Mouse (Mus musculus): ENCODE data around the gene Rbm20. TPM values are rescaled to one million over a fixed set of nuclear protein-coding genes. Genes with fewer than 3 reads are reported as not detected.

Rbm20 gene
- polyA plus RNA-seq, 2 experiments = 0.04 to 0.18 TPM

GRCm38 (mm10) chr19:53648056-53648455 is 29.1 kb upstream of the Rbm20 start:
- TF ChIP-seq CTCF (IDR thresholded peaks at IDR 0.05; ENCODE audit: low read depth) (no peak), EP300 (IDR thresholded peaks at IDR 0.05; ENCODE audit: low read depth) (no peak)
- no peak overlapping the region for H3K9ac ChIP-seq (replicated peaks)
- peaks cover 42% of the 10 kb centered on the region for H3K36me3 ChIP-seq (replicated peaks; ENCODE audit: control insufficient read depth, insufficient read depth, low read depth)
- peaks cover 0 to 7% of the 10 kb centered on the region in 2 experiments; a peak in 2 of 4 replicates for H3K4me1 ChIP-seq (replicated peaks; ENCODE audit: control insufficient read depth in 2 of 2, insufficient read depth in 2 of 2, low read length in 1 of 2)
- H3K9me3 ChIP-seq (ENCODE audit: control insufficient read depth, low read length) = no peaks in the 10 kb centered on the region
- no peaks in the 10 kb centered on the region for H3K27me3 ChIP-seq (ENCODE audit: control insufficient read depth, insufficient read depth, low read length)
- H3K4me3 ChIP-seq (ENCODE audit: insufficient read depth in 1 of 2, low read depth in 2 of 2, low read length in 2 of 2) = no peak overlapping the region
- DNase-seq (ENCODE audit: low read depth in 3 of 3, low spot score in 3 of 3) (no peak), ATAC-seq (ENCODE audit: insufficient read depth) (no peak; the same call in 1 of the 2 replicates)
- H3K4me2 ChIP-seq (ENCODE audit: low read depth) = no peak overlapping the region
- WGBS (ENCODE audit: insufficient replicate concordance) = 42% methylated on average over 5 of the region's 5 CpGs
- H3K27ac ChIP-seq = no peak overlapping the region

GRCm38 (mm10) chr19:53648802-53649236 is 28.3 kb upstream of the Rbm20 start:
- Histone ChIP-seq H3K9ac (replicated peaks) (no peak overlapping the region), H3K9me3 (ENCODE audit: control insufficient read depth, low read length) (no peaks in the 10 kb centered on the region), H3K4me1 (replicated peaks; ENCODE audit: control insufficient read depth in 2 of 2, insufficient read depth in 2 of 2, low read length in 1 of 2) (peaks cover 0 to 7% of the 10 kb centered on the region in 2 experiments; a peak in 2 of 4 replicates), H3K4me3 (ENCODE audit: insufficient read depth in 1 of 2, low read depth in 2 of 2, low read length in 2 of 2) (no peak overlapping the region), H3K4me2 (ENCODE audit: low read depth) (no peak overlapping the region), H3K36me3 (replicated peaks; ENCODE audit: control insufficient read depth, insufficient read depth, low read depth) (peaks cover 35% of the 10 kb centered on the region), H3K27ac (no peak overlapping the region), H3K27me3 (ENCODE audit: control insufficient read depth, insufficient read depth, low read length) (no peaks in the 10 kb centered on the region)
- peak; percentile 32 to 38 (median 36) for DNase-seq (ENCODE audit: low read depth in 3 of 3, low spot score in 3 of 3)
- TF ChIP-seq CTCF (IDR thresholded peaks at IDR 0.05; ENCODE audit: low read depth) = peak; percentile 91
- TF ChIP-seq EP300 (IDR thresholded peaks at IDR 0.05; ENCODE audit: low read depth) = no peak
- WGBS (ENCODE audit: insufficient replicate concordance) = 41% methylated on average over 10 of the region's 10 CpGs
- ATAC-seq (ENCODE audit: insufficient read depth) = peak; percentile 22; the same call in 1 of the 2 replicates

- whole genome bisulfite sequencing (ENCODE audit: insufficient replicate concordance) = 82% methylated on average over 6 of the region's 6 CpGs
- Histone ChIP-seq H3K4me3 (ENCODE audit: insufficient read depth in 1 of 2, low read depth in 2 of 2, low read length in 2 of 2) (no peak overlapping the region), H3K36me3 (replicated peaks; ENCODE audit: control insufficient read depth, insufficient read depth, low read depth) (peaks cover 31% of the 10 kb centered on the region), H3K27ac (no peak overlapping the region), H3K4me1 (replicated peaks; ENCODE audit: control insufficient read depth in 2 of 2, insufficient read depth in 2 of 2, low read length in 1 of 2) (peaks cover 0 to 7% of the 10 kb centered on the region in 2 experiments; a peak in 2 of 4 replicates), H3K4me2 (ENCODE audit: low read depth) (no peak overlapping the region), H3K9ac (replicated peaks) (no peak overlapping the region), H3K27me3 (ENCODE audit: control insufficient read depth, insufficient read depth, low read length) (no peaks in the 10 kb centered on the region), H3K9me3 (ENCODE audit: control insufficient read depth, low read length) (no peaks in the 10 kb centered on the region)
- no peak for TF ChIP-seq EP300 (IDR thresholded peaks at IDR 0.05; ENCODE audit: low read depth)
- 0 out of 2 replicates have a peak, but pooled peaks have one; percentile 3 for TF ChIP-seq CTCF (IDR thresholded peaks at IDR 0.05; ENCODE audit: low read depth)
- ATAC-seq (ENCODE audit: insufficient read depth) = no peak
- DNase-seq (ENCODE audit: low read depth in 3 of 3, low spot score in 3 of 3) = no peak
Measured at GRCm38 (mm10) chr19:53649361-53649760, 27.7 kb upstream of the Rbm20 start.

DNA sequence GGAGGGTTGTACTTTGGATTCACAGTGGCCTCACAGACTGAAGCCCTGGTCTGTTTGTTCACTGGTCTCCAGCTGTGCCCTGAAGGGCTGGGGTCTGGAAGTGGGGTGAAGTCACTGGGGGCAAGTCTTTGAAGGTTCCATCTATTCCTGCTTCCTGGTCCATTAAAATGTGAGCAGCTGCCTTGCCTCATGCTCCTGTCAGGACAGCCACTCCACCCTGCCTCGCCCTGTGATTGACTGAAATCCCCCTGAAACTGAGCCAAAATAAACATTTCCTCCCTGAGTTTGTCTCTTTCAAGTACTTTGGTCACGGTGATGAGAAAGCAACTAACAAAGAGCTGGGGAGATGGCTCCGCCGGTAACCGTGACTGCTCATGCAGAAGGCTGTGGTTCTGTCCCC is 27.3 kb upstream of the Rbm20 start:
- Histone ChIP-seq H3K27ac (no peak overlapping the region), H3K36me3 (replicated peaks; ENCODE audit: control insufficient read depth, insufficient read depth, low read depth) (peaks cover 28% of the 10 kb centered on the region), H3K27me3 (ENCODE audit: control insufficient read depth, insufficient read depth, low read length) (no peaks in the 10 kb centered on the region), H3K9me3 (ENCODE audit: control insufficient read depth, low read length) (no peaks in the 10 kb centered on the region), H3K4me3 (ENCODE audit: insufficient read depth in 1 of 2, low read depth in 2 of 2, low read length in 2 of 2) (no peak overlapping the region), H3K9ac (replicated peaks) (no peak overlapping the region), H3K4me2 (ENCODE audit: low read depth) (no peak overlapping the region), H3K4me1 (replicated peaks; ENCODE audit: control insufficient read depth in 2 of 2, insufficient read depth in 2 of 2, low read length in 1 of 2) (peaks cover 0 to 7% of the 10 kb centered on the region in 2 experiments; a peak in 2 of 4 replicates)
- peak in 2 of 3 experiments; percentile 9 to 22 for DNase-seq (ENCODE audit: low read depth in 3 of 3, low spot score in 3 of 3)
- 83% methylated on average over 5 of the region's 5 CpGs for WGBS (ENCODE audit: insufficient replicate concordance)
- TF ChIP-seq CTCF (IDR thresholded peaks at IDR 0.05; ENCODE audit: low read depth) (no peak), EP300 (IDR thresholded peaks at IDR 0.05; ENCODE audit: low read depth) (no peak)
- ATAC-seq (ENCODE audit: insufficient read depth) = no peak

- WGBS (ENCODE audit: insufficient replicate concordance) = 49% methylated on average over 7 of the region's 7 CpGs
- Histone ChIP-seq H3K9ac (replicated peaks) (no peak overlapping the region), H3K9me3 (ENCODE audit: control insufficient read depth, low read length) (no peaks in the 10 kb centered on the region), H3K27ac (no peak overlapping the region), H3K4me2 (ENCODE audit: low read depth) (no peak overlapping the region), H3K4me3 (ENCODE audit: insufficient read depth in 1 of 2, low read depth in 2 of 2, low read length in 2 of 2) (no peak overlapping the region), H3K27me3 (ENCODE audit: control insufficient read depth, insufficient read depth, low read length) (no peaks in the 10 kb centered on the region), H3K4me1 (replicated peaks; ENCODE audit: control insufficient read depth in 2 of 2, insufficient read depth in 2 of 2, low read length in 1 of 2) (peaks cover 0 to 7% of the 10 kb centered on the region in 2 experiments; a peak in 2 of 4 replicates), H3K36me3 (replicated peaks; ENCODE audit: control insufficient read depth, insufficient read depth, low read depth) (peaks cover 19% of the 10 kb centered on the region)
- ATAC-seq (ENCODE audit: insufficient read depth) = no peak
- DNase-seq (ENCODE audit: low read depth in 3 of 3, low spot score in 3 of 3) = no peak
- TF ChIP-seq EP300 (IDR thresholded peaks at IDR 0.05; ENCODE audit: low read depth) = no peak
- TF ChIP-seq CTCF (IDR thresholded peaks at IDR 0.05; ENCODE audit: low read depth) = no peak
Measured at GRCm38 (mm10) chr19:53650921-53651320, 26.2 kb upstream of the Rbm20 start.
